Mouse (Mus musculus) lung, postnatal 0 days (tissue): ENCODE measurements around the gene Hoxb3.

Source experiments
- CTCF ChIP-seq: IDR thresholded peaks from 2 replicates; pipeline ENCODE4 v1.5.1; 2016; ENCODE audit warnings: antibody characterized with exemption, mild to moderate bottlenecking
- EP300 ChIP-seq: IDR thresholded peaks from 2 replicates; pipeline ENCODE4 v1.6.1; 2016; ENCODE audit warnings: antibody characterized with exemption, mild to moderate bottlenecking, control low read depth

- TF ChIP-seq CTCF = no peak
- no peak for TF ChIP-seq EP300
Observed at GRCm38 (mm10) chr11:96347717-96348116, 24.6 kb downstream of the Hoxb3 start.
